Mouse (Mus musculus) heart, embryonic 13.5 days (tissue): ENCODE results near the gene Smim15. TPM values are rescaled to one million over a fixed set of nuclear protein-coding genes. Genes with fewer than 3 reads are reported as not detected.

Experiments used
- ATAC-seq: fragments of 200-750 bp; cut with Nextera tagmentation; 2 replicates; pipeline ENCODE4 v1.8.0; 2017; ENCODE audit warnings: moderate TSS enrichment; ENCODE audit not compliant: insufficient number of reproducible peaks, low FRiP score, low TSS enrichment; ENCODE audit errors: extremely low read depth
- H3K27ac ChIP-seq: fragments of 300-500 bp; sonication (generic); replicated peaks from 2 replicates; pipeline ENCODE4 v1.5.1; 2015; ENCODE audit warnings: moderate library complexity, mild to moderate bottlenecking, inconsistent platforms
- H3K27me3 ChIP-seq: fragments of 300-500 bp; sonication (generic); replicated peaks from 2 replicates; pipeline ENCODE4 v1.6.1; 2015; ENCODE audit warnings: mild to moderate bottlenecking, inconsistent platforms
- H3K36me3 ChIP-seq: fragments of 300-500 bp; sonication (generic); 2 replicates; pipeline ENCODE4 v1.6.1; 2015; ENCODE audit warnings: mild to moderate bottlenecking, inconsistent platforms
- H3K4me1 ChIP-seq: fragments of 300-500 bp; sonication (generic); 2 replicates; pipeline ENCODE4 v1.6.1; 2015; ENCODE audit warnings: inconsistent platforms
- H3K4me2 ChIP-seq: fragments of 300-500 bp; sonication (generic); 2 replicates; pipeline ENCODE4 v1.6.1; 2015; ENCODE audit warnings: inconsistent platforms, mild to moderate bottlenecking, moderate library complexity
- H3K4me3 ChIP-seq: fragments of 300-500 bp; sonication (generic); 2 replicates; pipeline ENCODE4 v1.5.1; 2015; ENCODE audit warnings: moderate library complexity, mild to moderate bottlenecking, inconsistent platforms
- H3K9ac ChIP-seq: fragments of 300-500 bp; sonication (generic); 2 replicates; pipeline ENCODE4 v1.6.1; 2015; ENCODE audit warnings: inconsistent platforms, mild to moderate bottlenecking, moderate library complexity
- H3K9me3 ChIP-seq: fragments of 300-500 bp; sonication (generic); 2 replicates; pipeline ENCODE4 v1.6.1; 2016; ENCODE audit warnings: inconsistent platforms
- WGBS: fragments of 180-500 bp; shearing (Covaris S2); methylation state at CpG from one replicate; pipeline ENCODE4 v1.1.7; 2015; ENCODE audit warnings: mixed read lengths; 5-methylcytosine and 5-hydroxymethylcytosine counted together
- polyA plus RNA-seq: library from polyadenylated mRNA; unstranded; fragments of >200 nt; fragmentation: Nextera tagmentation; extraction: Ambion mirVana; gene quantifications from 2 replicates; pipeline ENCODE4 v1.2.1, GENCODE M21; 2015

The Smim15 gene
- polyA plus RNA-seq, 1 experiment from 2014 or later: 29.4 TPM

GRCm38 (mm10) chr13:108095617-108096016, 51.4 kb downstream of the Smim15 start:
- Histone ChIP-seq H3K4me1 (peaks cover 21% of the 10 kb centered on the region), H3K27ac (no peak overlapping the region), H3K9ac (no peak overlapping the region), H3K4me2 (no peak overlapping the region), H3K27me3 (no peaks in the 10 kb centered on the region), H3K36me3 (no peaks in the 10 kb centered on the region), H3K4me3 (no peak overlapping the region), H3K9me3 (no peaks in the 10 kb centered on the region)
- no peak for ATAC-seq
- WGBS: 69% methylated on average over 7 of the region's 7 CpGs

DNA sequence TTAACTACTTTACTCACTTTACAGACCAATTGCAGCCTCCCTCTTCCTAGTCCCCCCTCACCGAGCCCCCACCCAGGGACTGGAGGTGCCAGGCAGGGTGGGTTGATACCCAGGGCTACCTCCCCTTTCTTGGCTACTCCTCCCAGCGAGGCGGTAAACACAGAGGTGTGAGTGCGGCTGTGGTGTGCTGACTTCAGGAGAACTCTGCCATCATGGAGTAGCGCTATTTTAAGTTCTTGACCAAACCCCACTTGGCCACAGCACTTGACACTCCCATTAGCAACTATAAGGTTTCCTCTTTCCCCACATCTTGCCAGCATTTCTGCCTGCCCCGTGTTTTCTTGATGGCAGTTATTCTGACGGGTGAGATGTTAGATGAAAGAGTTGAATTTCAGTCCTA, 52.2 kb downstream of the Smim15 start:
- peaks cover 24% of the 10 kb centered on the region for H3K4me1 ChIP-seq
- no peaks in the 10 kb centered on the region for H3K9me3 ChIP-seq
- 40% methylated on average over 7 of the region's 7 CpGs for WGBS
- no peaks in the 10 kb centered on the region for H3K36me3 ChIP-seq
- H3K9ac ChIP-seq: no peak overlapping the region
- no peak for ATAC-seq
- no peak overlapping the region for H3K27ac ChIP-seq
- H3K4me3 ChIP-seq: no peak overlapping the region
- H3K27me3 ChIP-seq: no peaks in the 10 kb centered on the region
- peak overlapping the region; percentile 42 for H3K4me2 ChIP-seq

Other genes with a start within 250 kb of the Smim15 start
- 55.4 and 57.9 TPM in 2 replicates for gene Ndufaf2, start 114.2 kb downstream of the Smim15 start, polyA plus RNA-seq
- 10.3 and 14.8 TPM in 2 replicates for gene Ercc8, start 114.3 kb downstream of the Smim15 start, polyA plus RNA-seq
- 2.1 and 2.4 TPM in 2 replicates for gene Elovl7, start 170.0 kb downstream of the Smim15 start, polyA plus RNA-seq